Mouse (Mus musculus) stomach, embryonic 16.5 days (tissue): ENCODE data around the gene Pik3r6. TPM values are rescaled to one million over a fixed set of nuclear protein-coding genes. Genes with fewer than 3 reads are reported as not detected.

Source experiments
- ATAC-seq: fragments of 200-750 bp; cut with Nextera tagmentation; 2 replicates; pipeline ENCODE4 v1.8.0; 2017; ENCODE audit warnings: moderate number of reproducible peaks, moderate TSS enrichment; ENCODE audit not compliant: insufficient read depth, low FRiP score
- H3K27ac ChIP-seq: fragments of 300-500 bp; sonication (generic); 2 replicates; pipeline ENCODE4 v1.5.1; 2014; ENCODE audit warnings: low read length
- H3K27me3 ChIP-seq: fragments of 300-500 bp; sonication (generic); 2 replicates; pipeline ENCODE4 v1.6.1; 2014; ENCODE audit warnings: low read length, control low read depth, mixed read lengths; ENCODE audit not compliant: control insufficient read depth, insufficient read depth
- H3K36me3 ChIP-seq: fragments of 300-500 bp; sonication (generic); 2 replicates; pipeline ENCODE4 v1.6.1; 2014; ENCODE audit warnings: low read length; ENCODE audit not compliant: control insufficient read depth, insufficient read depth
- H3K4me1 ChIP-seq: fragments of 300-500 bp; sonication (generic); 2 replicates; pipeline ENCODE4 v1.6.1; 2014; ENCODE audit warnings: low read length, control low read depth, mixed read lengths; ENCODE audit not compliant: control insufficient read depth, insufficient read depth
- H3K4me2 ChIP-seq: fragments of 300-500 bp; sonication (generic); 2 replicates; pipeline ENCODE4 v1.6.1; 2014; ENCODE audit warnings: low read depth, low read length, mixed read lengths
- H3K4me3 ChIP-seq: fragments of 300-500 bp; sonication (generic); replicated peaks from 2 replicates; pipeline ENCODE4 v1.5.1; 2014; ENCODE audit warnings: mild to moderate bottlenecking, low read length
- H3K9ac ChIP-seq: fragments of 300-500 bp; sonication (generic); 2 replicates; pipeline ENCODE4 v1.6.1; 2014; ENCODE audit warnings: low read length
- H3K9me3 ChIP-seq: fragments of 300-500 bp; sonication (generic); replicated peaks from 2 replicates; pipeline ENCODE4 v1.6.1; 2016; ENCODE audit warnings: low read length, control low read depth; ENCODE audit not compliant: control insufficient read depth
- WGBS: fragments of 180-500 bp; shearing (Covaris S2); extraction: QIAGEN DNeasy Blood & Tissue Kit; methylation state at CpG from one replicate; pipeline ENCODE4 v1.1.7; 2014; 5-methylcytosine and 5-hydroxymethylcytosine counted together
- polyA plus RNA-seq: library from polyadenylated mRNA; unstranded; fragments of >200 nt; fragmentation: Nextera tagmentation; extraction: Ambion mirVana; gene quantifications from 2 replicates; pipeline ENCODE4 v1.2.1, GENCODE M21; 2015

Pik3r6 gene
- polyA plus RNA-seq, 1 experiment from 2014 or later, result 3.2 TPM

GRCm38 (mm10) chr11:68593247-68593646 lies 90.4 kb downstream of the Pik3r6 start:
- H3K4me2 ChIP-seq, result no peak overlapping the region
- no peaks in the 10 kb centered on the region for H3K36me3 ChIP-seq
- H3K9me3 ChIP-seq, result no peaks in the 10 kb centered on the region
- H3K27me3 ChIP-seq, result 0 out of 2 replicates have a peak, but pooled peaks cover under 1% of the 10 kb centered on the region
- peaks cover 3% of the 10 kb centered on the region; the same call in 1 of the 2 replicates for H3K4me1 ChIP-seq
- ATAC-seq, result no peak
- H3K9ac ChIP-seq, result no peak overlapping the region
- no peak overlapping the region for H3K4me3 ChIP-seq
- WGBS, result 76% methylated on average over 3 of the region's 3 CpGs
- no peak overlapping the region for H3K27ac ChIP-seq

- 88% methylated on average over 2 of the region's 2 CpGs for WGBS
These were observed 95.1 kb downstream of the Pik3r6 start for GRCm38 (mm10) chr11:68597912-68598311.

GRCm38 (mm10) chr11:68600551-68601021 lies 97.8 kb downstream of the Pik3r6 start:
- peak overlapping the region; percentile 95 for H3K27ac ChIP-seq
- H3K36me3 ChIP-seq, result no peaks in the 10 kb centered on the region
- peaks cover 28% of the 10 kb centered on the region for H3K4me1 ChIP-seq
- H3K9ac ChIP-seq, result no peak overlapping the region
- H3K9me3 ChIP-seq, result no peaks in the 10 kb centered on the region
- H3K4me2 ChIP-seq, result no peak overlapping the region
- peak; percentile 84 for ATAC-seq
- no peak overlapping the region for H3K4me3 ChIP-seq
- H3K27me3 ChIP-seq, result no peaks in the 10 kb centered on the region
- WGBS, result 10% methylated on average over 6 of the region's 6 CpGs

More at GRCm38 (mm10) chr11:68597912-68598311, 95.1 kb downstream of the Pik3r6 start:
- no peak overlapping the region for H3K4me3 ChIP-seq
- H3K36me3 ChIP-seq, result no peaks in the 10 kb centered on the region
- H3K9me3 ChIP-seq, result no peaks in the 10 kb centered on the region
- H3K27me3 ChIP-seq, result no peaks in the 10 kb centered on the region
- H3K4me2 ChIP-seq, result no peak overlapping the region
- ATAC-seq, result no peak
- H3K4me1 ChIP-seq, result peaks cover 28% of the 10 kb centered on the region
- H3K27ac ChIP-seq, result no peak overlapping the region
- no peak overlapping the region for H3K9ac ChIP-seq

DNA sequence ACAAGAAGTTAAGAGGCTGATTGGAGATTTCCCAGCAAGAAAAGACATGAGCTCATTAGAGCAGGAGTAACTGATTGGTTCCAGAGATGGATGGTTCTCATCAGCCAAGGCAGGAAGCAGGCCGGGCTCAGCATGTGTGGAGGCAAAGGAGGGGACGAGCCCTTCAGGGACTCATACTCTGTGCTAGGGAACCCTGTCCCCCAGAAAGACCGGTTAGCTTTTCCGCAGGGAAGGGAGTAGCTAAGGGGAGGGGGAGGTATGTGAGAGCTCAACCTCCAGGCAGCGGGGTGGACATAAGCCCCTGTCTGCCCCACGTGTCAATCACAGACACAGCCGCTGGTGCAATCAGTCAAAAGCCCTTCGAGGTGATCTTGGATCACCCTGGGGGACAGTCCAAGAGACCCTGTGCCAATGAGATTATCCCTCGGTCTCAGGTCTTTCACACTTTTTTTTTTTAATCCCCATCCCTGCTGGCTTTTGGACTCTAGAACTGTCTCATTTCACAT lies 98.7 kb downstream of the Pik3r6 start:
- Histone ChIP-seq H3K9ac (0 out of 2 replicates have a peak overlapping the region, but pooled peaks have one; percentile 15), H3K4me1 (peaks cover 28% of the 10 kb centered on the region), H3K9me3 (no peaks in the 10 kb centered on the region), H3K27ac (peak overlapping the region; percentile 95), H3K36me3 (no peaks in the 10 kb centered on the region), H3K4me2 (no peak overlapping the region), H3K4me3 (no peak overlapping the region), H3K27me3 (no peaks in the 10 kb centered on the region)
- ATAC-seq, result peak; percentile 63
- WGBS, result 24% methylated on average over 9 of the region's 9 CpGs

Other genes starting within 250 kb of the Pik3r6 start
- 11.3 and 13.5 TPM in 2 replicates for gene Ntn1, start 102.2 kb upstream of the Pik3r6 start, polyA plus RNA-seq
- gene Pik3r5, start 70.9 kb upstream of the Pik3r6 start, polyA plus RNA-seq, result 0.65 and 0.79 TPM in 2 replicates
- gene Mfsd6l, start 53.2 kb downstream of the Pik3r6 start, polyA plus RNA-seq, result 2.0 and 2.8 TPM in 2 replicates
- 0.41 and 0.49 TPM in 2 replicates for gene Ccdc42, start 84.0 kb downstream of the Pik3r6 start, polyA plus RNA-seq
- 81.9 and 89.9 TPM in 2 replicates for gene Myh10, start 188.5 kb downstream of the Pik3r6 start, polyA plus RNA-seq